15 mouse cellular contexts compared by ENCODE assay signal in genomic region chr9:29268583-29269276, GRCm38 (mm10).
DNase-seq lines count a peak whose midpoint lies in the region; ATAC-seq and TF ChIP-seq lines count a peak whose summit lies in the region.
"Had no signal": no experiment of that assay in that cellular context is flagged by ENCODE, and none has a peak within 500 bp of the region (broad histone marks: within the 10 kb centered on the region; RNA-seq: fewer than 3 reads in every experiment).

No protein-coding gene starts in this region.

- H3K4me2 ChIP-seq in heart, embryonic 13.5 days = peak overlapping the region; percentile 6; the same call in 1 of the 2 replicates
- H3K4me2 ChIP-seq in midbrain, embryonic 16.5 days (ENCODE audit: low read length) = no peak overlapping the region
- no peak overlapping the region for H3K4me2 ChIP-seq in midbrain, postnatal 0 days (ENCODE audit: low read depth, low read length, poor library complexity, severe bottlenecking)
- H3K4me2 ChIP-seq: intestine, embryonic 15.5 days; limb, embryonic 15.5 days; midbrain, embryonic 12.5 days had no signal

- DNase-seq in heart, postnatal 4 days = no peak
- no peak for DNase-seq in midbrain, postnatal 0 days (ENCODE audit: low spot score)
- peak; percentile 29 to 35 for DNase-seq in cerebellum, postnatal 10 days
- peak; percentile 6 to 36 for DNase-seq in left cerebral cortex, postnatal 36 days (ENCODE audit: low spot score in 2 of 2)
- DNase-seq in urinary bladder, adult 2 months (ENCODE audit: low spot score) = no peak
- DNase-seq in spleen, adult 18-20 months = no peak
- DNase-seq: adrenal gland, postnatal 36 days had no signal

- intact Hi-C loops in left cerebral cortex, postnatal 36 days (cut with DNase I) = no loop called here

- no peaks in the 10 kb centered on the region for H3K36me3 ChIP-seq in heart, embryonic 13.5 days
- H3K36me3 ChIP-seq in midbrain, embryonic 16.5 days (ENCODE audit: control insufficient read depth, insufficient read depth, low read length) = no peaks in the 10 kb centered on the region
- no peaks in the 10 kb centered on the region for H3K36me3 ChIP-seq in midbrain, postnatal 0 days (ENCODE audit: insufficient read depth, low read length)
- H3K36me3 ChIP-seq: embryonic facial prominence, embryonic 10.5 days; forebrain, embryonic 10.5 days; intestine, embryonic 15.5 days; limb, embryonic 15.5 days; midbrain, embryonic 12.5 days had no signal

- ATAC-seq in heart, embryonic 13.5 days (ENCODE audit: extremely low read depth, insufficient number of reproducible peaks, low FRiP score, low TSS enrichment) = no peak
- no peak for ATAC-seq in midbrain, embryonic 16.5 days
- ATAC-seq in midbrain, postnatal 0 days (ENCODE audit: low FRiP score) = no peak
- ATAC-seq: intestine, embryonic 15.5 days had no signal

- no peak for TF ChIP-seq CTCF in midbrain, postnatal 0 days (IDR thresholded peaks at IDR 0.05)

- peaks cover 64% of the 10 kb centered on the region for H3K4me1 ChIP-seq in heart, embryonic 13.5 days
- H3K4me1 ChIP-seq in midbrain, embryonic 16.5 days (ENCODE audit: control insufficient read depth, insufficient read depth, low read length) = peaks cover 22% of the 10 kb centered on the region
- peaks cover 11% of the 10 kb centered on the region; the same call in 1 of the 2 replicates for H3K4me1 ChIP-seq in midbrain, postnatal 0 days (ENCODE audit: insufficient read depth, low read length)
- H3K4me1 ChIP-seq: intestine, embryonic 15.5 days; limb, embryonic 15.5 days had no signal

- H3K9me3 ChIP-seq in heart, embryonic 13.5 days = no peaks in the 10 kb centered on the region
- no peaks in the 10 kb centered on the region for H3K9me3 ChIP-seq in midbrain, embryonic 16.5 days (replicated peaks; ENCODE audit: control insufficient read depth, low read length, poor library complexity, severe bottlenecking)
- no peaks in the 10 kb centered on the region for H3K9me3 ChIP-seq in midbrain, postnatal 0 days (ENCODE audit: low read length)
- H3K9me3 ChIP-seq: embryonic facial prominence, embryonic 10.5 days; forebrain, embryonic 10.5 days; intestine, embryonic 15.5 days; limb, embryonic 15.5 days; midbrain, embryonic 12.5 days had no signal

- 29% methylated on average over 10 of the region's 10 CpGs for WGBS in heart, embryonic 13.5 days
- WGBS in midbrain, embryonic 16.5 days = 74% methylated on average over 10 of the region's 10 CpGs
- 67% methylated on average over 10 of the region's 10 CpGs for WGBS in midbrain, postnatal 0 days

- peak overlapping the region; percentile 50 for H3K27ac ChIP-seq in heart, embryonic 13.5 days (replicated peaks)
- peak overlapping the region; percentile 13; the same call in 1 of the 2 replicates for H3K27ac ChIP-seq in midbrain, embryonic 16.5 days (ENCODE audit: low read length)
- no peak overlapping the region for H3K27ac ChIP-seq in midbrain, postnatal 0 days (ENCODE audit: low read depth, low read length)
- H3K27ac ChIP-seq: embryonic facial prominence, embryonic 10.5 days; forebrain, embryonic 10.5 days; intestine, embryonic 15.5 days; limb, embryonic 15.5 days; midbrain, embryonic 12.5 days had no signal

- no peaks in the 10 kb centered on the region for H3K27me3 ChIP-seq in heart, embryonic 13.5 days (replicated peaks)
- no peaks in the 10 kb centered on the region for H3K27me3 ChIP-seq in midbrain, embryonic 16.5 days (ENCODE audit: control insufficient read depth, insufficient read depth, low read depth, low read length)
- no peaks in the 10 kb centered on the region for H3K27me3 ChIP-seq in midbrain, postnatal 0 days (ENCODE audit: insufficient read depth, low read length)
- H3K27me3 ChIP-seq: CH12.LX; intestine, embryonic 15.5 days; limb, embryonic 15.5 days; midbrain, embryonic 12.5 days had no signal

- H3K4me3 ChIP-seq in heart, embryonic 13.5 days = no peak overlapping the region
- no peak overlapping the region for H3K4me3 ChIP-seq in midbrain, embryonic 16.5 days (ENCODE audit: low read depth, low read length)
- no peak overlapping the region for H3K4me3 ChIP-seq in midbrain, postnatal 0 days (ENCODE audit: low read depth, low read length)
- H3K4me3 ChIP-seq: embryonic facial prominence, embryonic 10.5 days; forebrain, embryonic 10.5 days; intestine, embryonic 15.5 days; limb, embryonic 15.5 days; midbrain, embryonic 12.5 days had no signal

- H3K9ac ChIP-seq in heart, embryonic 13.5 days = no peak overlapping the region
- 0 out of 2 replicates have a peak overlapping the region, but pooled peaks have one; percentile 28 for H3K9ac ChIP-seq in midbrain, embryonic 16.5 days (ENCODE audit: low read depth, low read length)
- H3K9ac ChIP-seq in midbrain, postnatal 0 days (replicated peaks; ENCODE audit: low read length, poor library complexity, severe bottlenecking) = no peak overlapping the region
- H3K9ac ChIP-seq: intestine, embryonic 15.5 days; limb, embryonic 15.5 days; midbrain, embryonic 12.5 days had no signal

Comparison
In these comparisons a context has a peak if more than half of its experiments do, and no peak if none do; other contexts are left out.
1. DNase-seq: peak in cerebellum, postnatal 10 days (2 of 2) and left cerebral cortex, postnatal 36 days (2 of 2); none in heart, postnatal 4 days (single experiment), midbrain, postnatal 0 days (single experiment), urinary bladder, adult 2 months (single experiment) and spleen, adult 18-20 months (0 of 2).